Mouse (Mus musculus): ENCODE measurements at regions not wholly inside any gene's neighbourhood (a gene's known extent, or its start where the extent isn't known, plus 50 kb on each side); places are given as distances from the start of the nearest gene placed in this dataset.

- DNase-seq (ENCODE audit: low spot score): peak; percentile 34
Measured at GRCm38 (mm10) chr2:72855971-72856755, 124.1 kb downstream of the Sp3 start.

GRCm38 (mm10) chr2:72857377-72857776, 122.9 kb downstream of the Sp3 start:
- no peak for TF ChIP-seq CTCF (IDR thresholded peaks at IDR 0.05)
- WGBS: 95% methylated on average over 5 of the region's 5 CpGs
- Histone ChIP-seq H3K36me3 (ENCODE audit: insufficient read depth, low read length) (no peaks in the 10 kb centered on the region), H3K4me3 (ENCODE audit: low read depth, low read length) (no peak overlapping the region), H3K4me1 (ENCODE audit: insufficient read depth, low read length) (no peaks in the 10 kb centered on the region), H3K27ac (ENCODE audit: low read depth, low read length) (no peak overlapping the region), H3K9ac (replicated peaks; ENCODE audit: low read length, poor library complexity, severe bottlenecking) (no peak overlapping the region), H3K27me3 (ENCODE audit: insufficient read depth, low read length) (no peaks in the 10 kb centered on the region), H3K9me3 (ENCODE audit: low read length) (no peaks in the 10 kb centered on the region), H3K4me2 (ENCODE audit: low read depth, low read length, poor library complexity, severe bottlenecking) (no peak overlapping the region)
- DNase-seq (ENCODE audit: low spot score) (no peak), ATAC-seq (ENCODE audit: low FRiP score) (no peak)

More at GRCm38 (mm10) chr2:72855971-72856755, 124.1 kb downstream of the Sp3 start:
- Histone ChIP-seq H3K4me1 (ENCODE audit: insufficient read depth, low read length) (no peaks in the 10 kb centered on the region), H3K36me3 (ENCODE audit: insufficient read depth, low read length) (no peaks in the 10 kb centered on the region), H3K9ac (replicated peaks; ENCODE audit: low read length, poor library complexity, severe bottlenecking) (no peak overlapping the region), H3K4me3 (ENCODE audit: low read depth, low read length) (no peak overlapping the region), H3K4me2 (ENCODE audit: low read depth, low read length, poor library complexity, severe bottlenecking) (no peak overlapping the region), H3K27me3 (ENCODE audit: insufficient read depth, low read length) (no peaks in the 10 kb centered on the region), H3K27ac (ENCODE audit: low read depth, low read length) (no peak overlapping the region), H3K9me3 (ENCODE audit: low read length) (no peaks in the 10 kb centered on the region)
- 83% methylated on average over 13 of the region's 13 CpGs for WGBS
- no peak for TF ChIP-seq CTCF (IDR thresholded peaks at IDR 0.05)
- ATAC-seq (ENCODE audit: low FRiP score): no peak

GRCm38 (mm10) chr2:72865462-72866365, 114.5 kb downstream of the Sp3 start:
- H3K4me2 ChIP-seq (ENCODE audit: low read depth, low read length, poor library complexity, severe bottlenecking): no peak overlapping the region
- DNase-seq (ENCODE audit: low spot score) (peak; percentile 27), ATAC-seq (ENCODE audit: low FRiP score) (no peak)
- H3K27me3 ChIP-seq (ENCODE audit: insufficient read depth, low read length): no peaks in the 10 kb centered on the region
- no peak for TF ChIP-seq CTCF (IDR thresholded peaks at IDR 0.05)
- H3K27ac ChIP-seq (ENCODE audit: low read depth, low read length): no peak overlapping the region
- 55% methylated on average over 19 of the region's 19 CpGs for WGBS
- H3K9me3 ChIP-seq (ENCODE audit: low read length): no peaks in the 10 kb centered on the region
- no peaks in the 10 kb centered on the region for H3K4me1 ChIP-seq (ENCODE audit: insufficient read depth, low read length)
- no peak overlapping the region for H3K9ac ChIP-seq (replicated peaks; ENCODE audit: low read length, poor library complexity, severe bottlenecking)
- H3K4me3 ChIP-seq (ENCODE audit: low read depth, low read length): no peak overlapping the region
- H3K36me3 ChIP-seq (ENCODE audit: insufficient read depth, low read length): no peaks in the 10 kb centered on the region

- DNase-seq (ENCODE audit: low spot score) (no peak), ATAC-seq (ENCODE audit: low FRiP score) (no peak)
- no peaks in the 10 kb centered on the region for H3K27me3 ChIP-seq (ENCODE audit: insufficient read depth, low read length)
- no peaks in the 10 kb centered on the region for H3K9me3 ChIP-seq (ENCODE audit: low read length)
- H3K9ac ChIP-seq (replicated peaks; ENCODE audit: low read length, poor library complexity, severe bottlenecking): no peak overlapping the region
- no peak overlapping the region for H3K4me3 ChIP-seq (ENCODE audit: low read depth, low read length)
- H3K36me3 ChIP-seq (ENCODE audit: insufficient read depth, low read length): no peaks in the 10 kb centered on the region
- no peak overlapping the region for H3K27ac ChIP-seq (ENCODE audit: low read depth, low read length)
- no peak for TF ChIP-seq CTCF (IDR thresholded peaks at IDR 0.05)
- no peaks in the 10 kb centered on the region for H3K4me1 ChIP-seq (ENCODE audit: insufficient read depth, low read length)
- WGBS: 53% methylated on average over 2 of the region's 2 CpGs
- H3K4me2 ChIP-seq (ENCODE audit: low read depth, low read length, poor library complexity, severe bottlenecking): no peak overlapping the region
Measured at GRCm38 (mm10) chr2:72866366-72866688, 113.9 kb downstream of the Sp3 start.

- no peaks in the 10 kb centered on the region for H3K4me1 ChIP-seq (ENCODE audit: insufficient read depth, low read length)
- no peak overlapping the region for H3K9ac ChIP-seq (replicated peaks; ENCODE audit: low read length, poor library complexity, severe bottlenecking)
- TF ChIP-seq CTCF (IDR thresholded peaks at IDR 0.05): no peak
- no peaks in the 10 kb centered on the region for H3K36me3 ChIP-seq (ENCODE audit: insufficient read depth, low read length)
- H3K27ac ChIP-seq (ENCODE audit: low read depth, low read length): no peak overlapping the region
- no peaks in the 10 kb centered on the region for H3K27me3 ChIP-seq (ENCODE audit: insufficient read depth, low read length)
- H3K4me2 ChIP-seq (ENCODE audit: low read depth, low read length, poor library complexity, severe bottlenecking): no peak overlapping the region
- WGBS: 98% methylated on average over 3 of the region's 3 CpGs
- H3K4me3 ChIP-seq (ENCODE audit: low read depth, low read length): no peak overlapping the region
- ATAC-seq (ENCODE audit: low FRiP score) (no peak), DNase-seq (ENCODE audit: low spot score) (no peak)
- no peaks in the 10 kb centered on the region for H3K9me3 ChIP-seq (ENCODE audit: low read length)
Measured at GRCm38 (mm10) chr2:72868173-72868572, 112.1 kb downstream of the Sp3 start.

GRCm38 (mm10) chr2:72871836-72872235, 108.4 kb downstream of the Sp3 start:
- H3K9ac ChIP-seq (replicated peaks; ENCODE audit: low read length, poor library complexity, severe bottlenecking): no peak overlapping the region
- no peaks in the 10 kb centered on the region for H3K9me3 ChIP-seq (ENCODE audit: low read length)
- 82% methylated on average over 5 of the region's 5 CpGs for WGBS
- ATAC-seq (ENCODE audit: low FRiP score) (no peak), DNase-seq (ENCODE audit: low spot score) (peak; percentile 58)
- H3K4me3 ChIP-seq (ENCODE audit: low read depth, low read length): no peak overlapping the region
- H3K4me1 ChIP-seq (ENCODE audit: insufficient read depth, low read length): no peaks in the 10 kb centered on the region
- no peaks in the 10 kb centered on the region for H3K27me3 ChIP-seq (ENCODE audit: insufficient read depth, low read length)
- no peak overlapping the region for H3K4me2 ChIP-seq (ENCODE audit: low read depth, low read length, poor library complexity, severe bottlenecking)
- TF ChIP-seq CTCF (IDR thresholded peaks at IDR 0.05): no peak
- no peaks in the 10 kb centered on the region for H3K36me3 ChIP-seq (ENCODE audit: insufficient read depth, low read length)
- H3K27ac ChIP-seq (ENCODE audit: low read depth, low read length): no peak overlapping the region

Data from midbrain, postnatal 0 days (tissue).